Mouse (Mus musculus): ENCODE data around the gene Slc1a6. TPM values are rescaled to one million over a fixed set of nuclear protein-coding genes. Genes with fewer than 3 reads are reported as not detected.
A peak's percentile ranks its signal among the peaks of the same experiment; 100 is the strongest.
"Not testable (repeated sequence)": the region's sequence is repeated elsewhere in the genome, so short reads cannot be mapped to it uniquely, and the experiment has no call there.

The Slc1a6 gene
- polyA plus RNA-seq, 1 experiment from 2014 or later: 0.45 TPM

- Histone ChIP-seq H3K27ac (ENCODE audit: low read depth, low read length) (no peak overlapping the region), H3K4me1 (replicated peaks; ENCODE audit: control insufficient read depth, insufficient read depth, low read length) (no peaks in the 10 kb centered on the region; the same call in 1 of the 2 replicates), H3K4me3 (ENCODE audit: low read depth, low read length) (no peak overlapping the region), H3K27me3 (replicated peaks; ENCODE audit: control insufficient read depth, insufficient read depth, low read length) (peaks cover 12% of the 10 kb centered on the region), H3K9me3 (ENCODE audit: control insufficient read depth, low read length) (no peaks in the 10 kb centered on the region), H3K4me2 (no peak overlapping the region), H3K36me3 (ENCODE audit: control insufficient read depth, insufficient read depth, low read length) (no peaks in the 10 kb centered on the region), H3K9ac (ENCODE audit: low read depth, low read length) (no peak overlapping the region)
- ATAC-seq (replicated peaks; ENCODE audit: low FRiP score) (no peak), DNase-seq (ENCODE audit: low spot score) (no peak)
- 38% methylated on average over 6 of the region's 6 CpGs for WGBS
Observed at GRCm38 (mm10) chr10:78756021-78756420, 24.3 kb upstream of the Slc1a6 start.

GRCm38 (mm10) chr10:78765570-78765969 lies 14.7 kb upstream of the Slc1a6 start:
- H3K4me1 ChIP-seq (replicated peaks; ENCODE audit: control insufficient read depth, insufficient read depth, low read length): no peaks in the 10 kb centered on the region
- H3K9me3 ChIP-seq (ENCODE audit: control insufficient read depth, low read length): no peaks in the 10 kb centered on the region
- 69% methylated on average over 1 of the region's 1 CpGs for WGBS
- H3K4me3 ChIP-seq (ENCODE audit: low read depth, low read length): no peak overlapping the region
- DNase-seq (ENCODE audit: low spot score): no peak
- H3K27ac ChIP-seq (ENCODE audit: low read depth, low read length): no peak overlapping the region
- H3K9ac ChIP-seq (ENCODE audit: low read depth, low read length): no peak overlapping the region
- H3K4me2 ChIP-seq: no peak overlapping the region
- H3K36me3 ChIP-seq (ENCODE audit: control insufficient read depth, insufficient read depth, low read length): no peaks in the 10 kb centered on the region
- H3K27me3 ChIP-seq (replicated peaks; ENCODE audit: control insufficient read depth, insufficient read depth, low read length): no peaks in the 10 kb centered on the region
- ATAC-seq (replicated peaks; ENCODE audit: low FRiP score): no peak

GRCm38 (mm10) chr10:78775830-78776229 lies 4.5 kb upstream of the Slc1a6 start:
- peaks cover 16% of the 10 kb centered on the region for H3K27me3 ChIP-seq (replicated peaks; ENCODE audit: control insufficient read depth, insufficient read depth, low read length)
- DNase-seq (ENCODE audit: low spot score): no peak
- H3K27ac ChIP-seq (ENCODE audit: low read depth, low read length): no peak overlapping the region
- no peaks in the 10 kb centered on the region for H3K9me3 ChIP-seq (ENCODE audit: control insufficient read depth, low read length)
- no peaks in the 10 kb centered on the region for H3K36me3 ChIP-seq (ENCODE audit: control insufficient read depth, insufficient read depth, low read length)
- WGBS: 49% methylated on average over 4 of the region's 4 CpGs
- no peak overlapping the region for H3K4me3 ChIP-seq (ENCODE audit: low read depth, low read length)
- no peaks in the 10 kb centered on the region for H3K4me1 ChIP-seq (replicated peaks; ENCODE audit: control insufficient read depth, insufficient read depth, low read length)
- H3K9ac ChIP-seq (ENCODE audit: low read depth, low read length): no peak overlapping the region
- H3K4me2 ChIP-seq: no peak overlapping the region
- no peak for ATAC-seq (replicated peaks; ENCODE audit: low FRiP score)

- Histone ChIP-seq H3K36me3 (ENCODE audit: control insufficient read depth, insufficient read depth, low read length) (no peaks in the 10 kb centered on the region), H3K4me3 (ENCODE audit: low read depth, low read length) (peak overlapping the region; percentile 46; the same call in 1 of the 2 replicates), H3K27me3 (replicated peaks; ENCODE audit: control insufficient read depth, insufficient read depth, low read length) (peaks cover 19% of the 10 kb centered on the region), H3K4me1 (replicated peaks; ENCODE audit: control insufficient read depth, insufficient read depth, low read length) (no peaks in the 10 kb centered on the region), H3K9me3 (ENCODE audit: control insufficient read depth, low read length) (no peaks in the 10 kb centered on the region), H3K9ac (ENCODE audit: low read depth, low read length) (no peak overlapping the region), H3K4me2 (peak overlapping the region; percentile 78), H3K27ac (ENCODE audit: low read depth, low read length) (no peak overlapping the region)
- ATAC-seq (replicated peaks; ENCODE audit: low FRiP score) (no peak), DNase-seq (ENCODE audit: low spot score) (no peak)
- WGBS: 61% methylated on average over 9 of the region's 9 CpGs
Observed at GRCm38 (mm10) chr10:78779527-78779926, 769 bp upstream of the Slc1a6 start.

- WGBS: 15% methylated on average over 22 of the region's 22 CpGs
- peak; percentile 70 for ATAC-seq (replicated peaks; ENCODE audit: low FRiP score)
Observed at GRCm38 (mm10) chr10:78787566-78788087, 7.3 kb downstream of the Slc1a6 start.

GRCm38 (mm10) chr10:78790561-78790960 lies 10.3 kb downstream of the Slc1a6 start:
- Histone ChIP-seq H3K9ac (ENCODE audit: low read depth, low read length) (no peak overlapping the region), H3K27ac (ENCODE audit: low read depth, low read length) (no peak overlapping the region), H3K4me3 (ENCODE audit: low read depth, low read length) (no peak overlapping the region), H3K4me2 (no peak overlapping the region), H3K36me3 (ENCODE audit: control insufficient read depth, insufficient read depth, low read length) (no peaks in the 10 kb centered on the region), H3K4me1 (replicated peaks; ENCODE audit: control insufficient read depth, insufficient read depth, low read length) (no peaks in the 10 kb centered on the region), H3K9me3 (ENCODE audit: control insufficient read depth, low read length) (no peaks in the 10 kb centered on the region), H3K27me3 (replicated peaks; ENCODE audit: control insufficient read depth, insufficient read depth, low read length) (no peaks in the 10 kb centered on the region)
- DNase-seq (ENCODE audit: low spot score) (no peak), ATAC-seq (replicated peaks; ENCODE audit: low FRiP score) (no peak)
- 33% methylated on average over 1 of the region's 1 CpGs for WGBS

More at GRCm38 (mm10) chr10:78787566-78788087, 7.3 kb downstream of the Slc1a6 start:
- Histone ChIP-seq H3K9ac (ENCODE audit: low read depth, low read length) (no peak overlapping the region), H3K4me2 (peak overlapping the region; percentile 46), H3K9me3 (ENCODE audit: control insufficient read depth, low read length) (no peaks in the 10 kb centered on the region), H3K36me3 (ENCODE audit: control insufficient read depth, insufficient read depth, low read length) (no peaks in the 10 kb centered on the region), H3K4me3 (ENCODE audit: low read depth, low read length) (peak overlapping the region; percentile 21; the same call in 1 of the 2 replicates), H3K27ac (ENCODE audit: low read depth, low read length) (no peak overlapping the region), H3K4me1 (replicated peaks; ENCODE audit: control insufficient read depth, insufficient read depth, low read length) (no peaks in the 10 kb centered on the region), H3K27me3 (replicated peaks; ENCODE audit: control insufficient read depth, insufficient read depth, low read length) (no peaks in the 10 kb centered on the region)
- peak; percentile 41 for DNase-seq (ENCODE audit: low spot score)

GRCm38 (mm10) chr10:78801449-78801848 lies 21.2 kb downstream of the Slc1a6 start:
- DNase-seq (ENCODE audit: low spot score): no peak
- Histone ChIP-seq H3K36me3 (ENCODE audit: control insufficient read depth, insufficient read depth, low read length) (no peaks in the 10 kb centered on the region), H3K4me2 (no peak overlapping the region), H3K9ac (ENCODE audit: low read depth, low read length) (no peak overlapping the region), H3K4me3 (ENCODE audit: low read depth, low read length) (no peak overlapping the region), H3K4me1 (replicated peaks; ENCODE audit: control insufficient read depth, insufficient read depth, low read length) (no peaks in the 10 kb centered on the region), H3K27me3 (replicated peaks; ENCODE audit: control insufficient read depth, insufficient read depth, low read length) (no peaks in the 10 kb centered on the region), H3K9me3 (ENCODE audit: control insufficient read depth, low read length) (no peaks in the 10 kb centered on the region), H3K27ac (ENCODE audit: low read depth, low read length) (no peak overlapping the region)
- ATAC-seq (replicated peaks; ENCODE audit: low FRiP score): no peak
- 79% methylated on average over 2 of the region's 2 CpGs for WGBS

GRCm38 (mm10) chr10:78812358-78813060 lies 32.2 kb downstream of the Slc1a6 start:
- Histone ChIP-seq H3K27ac (ENCODE audit: low read depth, low read length) (no peak overlapping the region), H3K36me3 (ENCODE audit: control insufficient read depth, insufficient read depth, low read length) (no peaks in the 10 kb centered on the region), H3K4me1 (replicated peaks; ENCODE audit: control insufficient read depth, insufficient read depth, low read length) (no peaks in the 10 kb centered on the region), H3K27me3 (replicated peaks; ENCODE audit: control insufficient read depth, insufficient read depth, low read length) (no peaks in the 10 kb centered on the region), H3K9ac (ENCODE audit: low read depth, low read length) (no peak overlapping the region), H3K4me3 (ENCODE audit: low read depth, low read length) (no peak overlapping the region), H3K9me3 (ENCODE audit: control insufficient read depth, low read length) (no peaks in the 10 kb centered on the region), H3K4me2 (no peak overlapping the region)
- WGBS: 72% methylated on average over 6 of the region's 6 CpGs
- DNase-seq (ENCODE audit: low spot score): no peak
- ATAC-seq (replicated peaks; ENCODE audit: low FRiP score): no peak

- not testable (repeated sequence) for H3K4me2 ChIP-seq; H3K27ac ChIP-seq (ENCODE audit: low read depth, low read length); H3K4me3 ChIP-seq (ENCODE audit: low read depth, low read length); H3K27me3 ChIP-seq (replicated peaks; ENCODE audit: control insufficient read depth, insufficient read depth, low read length); H3K36me3 ChIP-seq (ENCODE audit: control insufficient read depth, insufficient read depth, low read length); DNase-seq (ENCODE audit: low spot score); ATAC-seq (replicated peaks; ENCODE audit: low FRiP score); H3K4me1 ChIP-seq (replicated peaks; ENCODE audit: control insufficient read depth, insufficient read depth, low read length); H3K9ac ChIP-seq (ENCODE audit: low read depth, low read length); H3K9me3 ChIP-seq (ENCODE audit: control insufficient read depth, low read length)
- WGBS: 87% methylated on average over 12 of the region's 12 CpGs
Observed at GRCm38 (mm10) chr10:78840456-78840855, 60.2 kb downstream of the Slc1a6 start.
